Mouse (Mus musculus): ENCODE results near the gene Rxfp4.
A peak's percentile ranks its signal among the peaks of the same experiment; 100 is the strongest.
"Not testable (repeated sequence)": the region's sequence is repeated elsewhere in the genome, so short reads cannot be mapped to it uniquely, and the experiment has no call there.

Gene Rxfp4

DNA sequence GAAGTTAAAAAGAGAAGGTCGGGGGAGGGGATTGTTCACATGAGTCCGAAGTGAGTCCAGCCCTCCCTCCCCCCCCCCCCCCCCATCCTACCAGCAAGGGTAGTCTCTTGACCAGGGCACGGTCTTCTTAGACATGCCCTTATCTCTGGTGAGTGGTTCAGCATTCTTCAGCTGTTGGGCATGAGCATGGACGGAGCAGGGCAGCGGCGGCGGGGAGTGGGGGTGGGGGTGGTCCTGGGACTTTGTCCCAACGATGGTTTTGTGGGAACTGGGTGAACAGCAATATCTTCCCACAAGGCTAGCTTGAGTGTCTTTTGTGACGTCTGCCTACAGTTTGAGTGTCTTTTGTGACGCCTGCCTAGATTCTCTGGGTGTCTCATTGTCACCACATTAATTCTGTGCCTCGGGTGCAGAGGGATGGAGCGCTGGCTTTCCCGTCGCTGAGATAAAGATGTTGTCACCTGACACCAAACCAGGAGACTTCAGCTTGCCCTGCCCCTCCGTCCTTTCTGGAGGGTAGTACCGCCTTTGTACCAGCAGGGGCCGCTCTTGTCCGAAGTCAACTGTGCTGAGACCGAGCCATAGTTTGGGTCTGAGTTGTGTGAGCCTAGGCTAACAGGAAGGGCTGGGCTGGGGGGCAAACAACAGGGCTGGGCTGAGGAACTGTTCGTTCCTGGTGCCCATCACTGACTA is 45.7 kb downstream of the Rxfp4 start:
- DNase-seq = peak; percentile 94 to 95

DNA sequence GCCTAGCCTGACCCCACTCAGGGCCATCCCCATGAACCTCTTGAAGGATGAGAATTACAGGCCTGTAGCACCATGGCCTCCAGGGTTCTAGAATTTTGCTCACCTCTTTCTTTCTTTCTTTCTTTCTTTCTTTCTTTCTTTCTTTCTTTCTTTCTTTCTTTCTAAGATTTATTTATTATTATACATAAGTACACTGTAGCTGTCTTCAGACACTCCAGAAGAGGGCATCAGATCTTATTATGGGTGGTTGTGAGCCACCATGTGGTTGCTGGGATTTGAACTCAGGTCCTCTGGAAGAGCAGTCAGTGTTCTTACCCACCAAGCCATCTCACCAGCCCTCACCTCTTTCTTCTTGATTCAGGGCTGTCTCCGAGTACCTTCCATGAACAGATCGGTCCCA is 47.3 kb downstream of the Rxfp4 start, which contains the start of gene Arhgef2:
Arhgef2 (plus strand) TSS at position 301 of the 400 bp plus-strand sequence.
- not testable (repeated sequence) for DNase-seq

DNA sequence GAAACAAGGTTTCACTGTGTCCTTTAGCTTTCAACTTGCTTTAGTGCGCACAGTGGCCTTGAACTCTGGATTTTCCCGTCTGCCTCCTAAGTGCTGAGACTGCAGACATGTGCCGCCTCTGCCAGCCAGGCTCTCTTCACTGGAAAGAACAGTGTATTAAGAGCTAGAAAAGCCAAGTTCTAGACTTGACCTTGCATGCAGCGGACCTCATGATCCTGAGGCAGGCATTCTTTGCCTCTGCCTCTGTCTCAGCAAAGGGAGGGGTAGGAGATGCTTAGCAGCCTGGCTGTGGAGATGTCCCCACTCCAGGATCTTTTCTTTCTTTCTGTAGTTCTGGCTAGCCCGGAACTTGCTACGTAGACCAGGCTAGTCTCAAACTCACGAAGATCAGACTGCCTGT is 48.1 kb downstream of the Rxfp4 start:
- DNase-seq = no peak

DNA sequence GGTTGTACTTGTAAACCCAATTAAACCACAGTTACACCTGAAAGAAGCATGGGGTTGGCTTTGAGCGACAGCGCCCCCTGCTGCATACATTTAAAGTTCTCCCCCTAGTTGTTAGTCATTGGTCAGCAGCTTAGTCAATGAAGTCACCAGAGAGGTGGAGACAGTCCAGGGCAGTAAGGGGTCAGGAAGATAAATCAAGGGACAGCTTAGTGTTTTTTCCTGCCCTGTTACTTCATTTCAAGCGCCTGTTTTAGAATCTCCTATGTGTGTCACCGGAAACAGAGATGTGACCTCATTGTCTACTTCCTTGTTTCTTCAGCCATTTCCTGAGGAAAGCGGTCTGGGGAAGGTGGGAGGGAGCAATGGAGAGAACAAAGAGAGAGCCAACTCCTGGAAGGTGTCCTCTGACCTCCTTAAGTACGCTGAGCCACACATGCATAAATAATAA is 49.2 kb downstream of the Rxfp4 start:
- peak; percentile 70 to 79 for DNase-seq

DNA sequence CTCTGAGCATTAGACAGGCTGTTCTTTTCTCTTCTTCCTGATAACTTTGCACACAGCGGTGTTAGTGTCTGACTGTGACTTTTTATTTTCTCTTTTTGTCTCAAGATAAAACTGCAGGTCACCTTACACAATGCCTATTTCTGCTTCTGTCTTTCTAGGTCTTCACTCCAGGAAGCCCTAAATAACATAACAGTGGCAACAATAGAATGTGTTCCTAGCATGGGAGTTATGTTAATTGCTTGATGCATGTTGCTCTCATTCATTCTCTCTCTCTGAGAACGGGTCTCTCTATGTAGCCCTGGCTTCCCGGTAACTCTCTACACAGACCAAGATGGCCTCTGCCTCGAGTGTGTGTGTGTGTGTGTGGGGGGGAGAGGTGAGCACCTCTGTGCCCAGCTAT is 50.5 kb downstream of the Rxfp4 start:
- no peak for DNase-seq

Measured in cerebellum, postnatal 25 days (tissue).